Mouse (Mus musculus) midbrain, postnatal 0 days (tissue): ENCODE measurements around the gene Chat. TPM values are rescaled to one million over a fixed set of nuclear protein-coding genes. Genes with fewer than 3 reads are reported as not detected.

Experiments used
- ATAC-seq: fragments of 200-750 bp; cut with Nextera tagmentation; 2 replicates; pipeline ENCODE4 v1.8.0; 2017; ENCODE audit warnings: moderate number of reproducible peaks, mild to moderate bottlenecking, moderate TSS enrichment, moderate library complexity; ENCODE audit not compliant: low FRiP score
- DNase-seq: peaks from one replicate; pipeline ENCODE4 v3.0.0-alpha.2; 2015; ENCODE audit warnings: low spot score
- H3K27ac ChIP-seq: fragments of 300-500 bp; sonication (generic); 2 replicates; pipeline ENCODE4 v1.5.1; 2014; ENCODE audit warnings: low read depth, mild to moderate bottlenecking, low read length, mixed read lengths
- H3K27me3 ChIP-seq: fragments of 300-500 bp; sonication (generic); 2 replicates; pipeline ENCODE4 v1.6.1; 2014; ENCODE audit warnings: low read length, control low read depth, mixed read lengths; ENCODE audit not compliant: insufficient read depth
- H3K36me3 ChIP-seq: fragments of 300-500 bp; sonication (generic); 2 replicates; pipeline ENCODE4 v1.6.1; 2014; ENCODE audit warnings: low read length, control low read depth, mixed read lengths; ENCODE audit not compliant: insufficient read depth
- H3K4me1 ChIP-seq: fragments of 300-500 bp; sonication (generic); 2 replicates; pipeline ENCODE4 v1.6.1; 2014; ENCODE audit warnings: mild to moderate bottlenecking, control low read depth, antibody characterized with exemption, low read length, mixed read lengths; ENCODE audit not compliant: insufficient read depth
- H3K4me2 ChIP-seq: fragments of 300-500 bp; sonication (generic); 2 replicates; pipeline ENCODE4 v1.6.1; 2014; ENCODE audit warnings: low read depth, mild to moderate bottlenecking, low read length, mixed read lengths; ENCODE audit not compliant: poor library complexity, severe bottlenecking
- H3K4me3 ChIP-seq: fragments of 300-500 bp; sonication (generic); 2 replicates; pipeline ENCODE4 v1.5.1; 2014; ENCODE audit warnings: low read depth, mild to moderate bottlenecking, low read length, moderate library complexity
- H3K9ac ChIP-seq: fragments of 300-500 bp; sonication (generic); replicated peaks from 2 replicates; pipeline ENCODE4 v1.6.1; 2014; ENCODE audit warnings: mild to moderate bottlenecking, low read length, moderate library complexity, mixed read lengths; ENCODE audit not compliant: poor library complexity, severe bottlenecking
- H3K9me3 ChIP-seq: fragments of 300-500 bp; sonication (generic); 2 replicates; pipeline ENCODE4 v1.6.1; 2016; ENCODE audit warnings: low read length, control low read depth
- CTCF ChIP-seq: IDR thresholded peaks from 2 replicates; pipeline ENCODE4 v1.5.1; 2016; ENCODE audit warnings: antibody characterized with exemption, mild to moderate bottlenecking
- WGBS: fragments of 180-500 bp; shearing (Covaris S2); extraction: QIAGEN DNeasy Blood & Tissue Kit; methylation state at CpG from one replicate; pipeline ENCODE4 v1.1.7; 2014; 5-methylcytosine and 5-hydroxymethylcytosine counted together
- polyA plus RNA-seq: library from polyadenylated mRNA; unstranded; fragments of >200 nt; fragmentation: Nextera tagmentation; extraction: Ambion mirVana; gene quantifications from 2 replicates; pipeline ENCODE4 v1.2.1, GENCODE M21; 2015
- total RNA-seq: library from RNA; depleted of rRNA; stranded (reverse); fragments of >200 nt; gene quantifications from 2 replicates; pipeline ENCODE4 v1.2.3, GENCODE M21; 2014; rRNA removed

The Chat gene
- total and polyA plus RNA-seq, 2 experiments from 2014 or later = 0.36 to 0.93 TPM

DNA sequence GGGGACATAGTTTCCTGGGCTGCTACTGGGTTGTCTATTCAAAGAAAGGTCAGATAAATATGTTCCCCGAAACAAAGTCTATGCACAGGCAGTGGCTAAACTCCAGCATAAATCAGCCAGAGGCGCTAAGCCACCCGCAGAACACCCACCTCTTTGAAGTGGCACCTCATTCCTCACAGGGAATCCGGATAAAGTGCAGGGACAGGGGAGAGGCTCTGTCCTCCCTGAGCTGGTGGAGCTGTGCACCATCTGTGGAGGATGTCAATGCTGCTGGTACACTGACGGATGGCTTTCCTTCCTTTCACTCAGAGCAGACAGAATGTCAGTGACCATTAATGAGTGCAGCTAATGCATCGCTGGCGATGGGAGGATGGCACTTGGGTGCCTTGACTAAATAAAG lies 84.7 kb downstream of the Chat start:
- no peaks in the 10 kb centered on the region for H3K9me3 ChIP-seq
- DNase-seq (no peak), ATAC-seq (no peak)
- peak overlapping the region; percentile 18; the same call in 1 of the 2 replicates for H3K4me2 ChIP-seq
- H3K27me3 ChIP-seq = no peaks in the 10 kb centered on the region
- H3K27ac ChIP-seq = no peak overlapping the region
- WGBS = 37% methylated on average over 7 of the region's 7 CpGs
- no peak overlapping the region for H3K9ac ChIP-seq
- H3K4me3 ChIP-seq = no peak overlapping the region; the same call in 1 of the 2 replicates
- no peak for TF ChIP-seq CTCF
- H3K36me3 ChIP-seq = no peaks in the 10 kb centered on the region
- no peaks in the 10 kb centered on the region for H3K4me1 ChIP-seq

DNA sequence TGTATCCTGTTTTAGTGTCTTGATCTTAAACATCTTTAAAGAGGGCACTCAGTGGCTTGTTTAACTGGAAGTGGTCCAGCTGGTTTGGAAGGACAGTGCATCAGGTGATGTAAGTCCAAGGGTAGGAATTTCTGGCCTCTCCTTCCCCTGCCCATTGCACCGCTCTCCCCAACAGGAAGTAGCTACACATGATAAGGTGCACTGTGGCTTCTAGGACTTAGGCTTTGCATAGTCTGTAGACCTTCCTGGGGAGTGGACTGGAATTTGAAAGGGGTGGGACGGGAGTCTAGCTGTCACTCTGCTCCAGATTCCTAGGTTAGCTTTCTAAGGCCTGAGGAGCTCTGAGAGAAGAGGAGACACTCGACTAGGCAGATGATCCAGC lies 85.7 kb downstream of the Chat start:
- no peaks in the 10 kb centered on the region for H3K27me3 ChIP-seq
- 65% methylated on average over 3 of the region's 3 CpGs for WGBS
- no peak for TF ChIP-seq CTCF

DNA sequence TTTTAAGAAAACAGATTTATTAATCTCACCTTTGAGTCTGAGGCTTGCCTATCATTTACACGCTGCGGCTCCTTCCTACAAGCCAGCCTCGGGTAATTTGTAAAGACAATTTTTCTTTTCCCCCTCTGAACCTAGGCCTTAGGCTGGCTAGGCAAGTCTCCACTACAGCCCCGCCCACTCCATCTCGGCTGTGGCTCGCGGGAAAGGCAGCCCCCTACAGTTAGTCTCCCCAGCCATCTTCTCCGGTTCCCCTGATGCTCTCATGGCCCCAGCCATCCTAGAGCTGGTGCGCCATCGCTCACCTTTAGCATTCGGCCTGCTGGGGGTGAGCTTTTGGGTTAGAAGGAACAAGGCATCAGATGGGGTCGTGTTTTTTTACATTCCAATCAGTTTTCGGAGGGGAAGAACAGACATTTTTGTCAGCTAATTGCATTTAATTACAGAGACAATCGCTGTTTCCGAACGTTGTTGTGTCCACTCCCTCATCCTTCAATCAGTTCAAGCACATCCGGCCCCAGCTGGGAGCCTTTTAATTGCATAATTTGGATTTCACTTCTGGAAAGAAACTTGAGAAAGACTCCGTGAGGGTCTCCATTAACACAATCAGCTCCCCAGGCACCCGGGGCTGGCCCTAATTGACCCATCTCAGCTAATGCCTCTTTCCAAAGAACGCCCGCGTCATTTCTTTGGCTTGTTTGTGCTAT lies 86.2 kb downstream of the Chat start:
- ATAC-seq (no peak), DNase-seq (no peak)
- H3K27ac ChIP-seq = no peak overlapping the region
- H3K4me1 ChIP-seq = no peaks in the 10 kb centered on the region
- no peak overlapping the region for H3K4me2 ChIP-seq
- H3K36me3 ChIP-seq = no peaks in the 10 kb centered on the region
- no peak for TF ChIP-seq CTCF
- H3K9ac ChIP-seq = no peak overlapping the region
- H3K4me3 ChIP-seq = no peak overlapping the region
- no peaks in the 10 kb centered on the region for H3K9me3 ChIP-seq
- WGBS = 17% methylated on average over 22 of the region's 22 CpGs
- no peaks in the 10 kb centered on the region for H3K27me3 ChIP-seq

More for the DNA sequence above, 85.7 kb downstream of the Chat start:
- Histone ChIP-seq H3K4me2 (no peak overlapping the region), H3K9ac (no peak overlapping the region), H3K27ac (no peak overlapping the region), H3K4me1 (no peaks in the 10 kb centered on the region), H3K36me3 (no peaks in the 10 kb centered on the region), H3K4me3 (no peak overlapping the region), H3K9me3 (no peaks in the 10 kb centered on the region)
- ATAC-seq (no peak), DNase-seq (no peak)

DNA sequence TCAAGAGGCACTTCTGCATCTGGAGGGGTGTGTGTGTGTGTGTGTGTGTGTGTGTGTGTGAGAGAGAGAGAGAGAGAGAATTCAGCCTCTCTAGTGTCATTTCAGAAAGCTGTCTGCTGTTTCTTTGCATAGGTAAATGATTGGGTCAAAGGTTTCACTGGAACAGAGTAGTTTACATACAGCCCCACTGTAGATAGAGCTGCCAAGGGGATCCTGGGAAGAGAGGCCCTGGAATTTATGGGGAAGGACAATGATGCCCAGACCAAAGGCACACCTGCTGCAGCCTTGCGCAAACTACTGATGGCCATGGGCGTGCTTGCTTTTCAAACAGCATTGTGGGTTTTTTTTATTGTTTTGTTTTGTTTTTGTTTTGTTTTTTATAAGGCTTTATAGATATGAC lies 93.3 kb downstream of the Chat start:
- no peak for ATAC-seq
- no peak for TF ChIP-seq CTCF
- Histone ChIP-seq H3K9me3 (no peaks in the 10 kb centered on the region), H3K27me3 (no peaks in the 10 kb centered on the region), H3K9ac (no peak overlapping the region), H3K4me2 (no peak overlapping the region), H3K36me3 (no peaks in the 10 kb centered on the region), H3K4me3 (no peak overlapping the region), H3K4me1 (no peaks in the 10 kb centered on the region), H3K27ac (no peak overlapping the region)
- 86% methylated on average over 2 of the region's 2 CpGs for WGBS
- no peak for DNase-seq

DNA sequence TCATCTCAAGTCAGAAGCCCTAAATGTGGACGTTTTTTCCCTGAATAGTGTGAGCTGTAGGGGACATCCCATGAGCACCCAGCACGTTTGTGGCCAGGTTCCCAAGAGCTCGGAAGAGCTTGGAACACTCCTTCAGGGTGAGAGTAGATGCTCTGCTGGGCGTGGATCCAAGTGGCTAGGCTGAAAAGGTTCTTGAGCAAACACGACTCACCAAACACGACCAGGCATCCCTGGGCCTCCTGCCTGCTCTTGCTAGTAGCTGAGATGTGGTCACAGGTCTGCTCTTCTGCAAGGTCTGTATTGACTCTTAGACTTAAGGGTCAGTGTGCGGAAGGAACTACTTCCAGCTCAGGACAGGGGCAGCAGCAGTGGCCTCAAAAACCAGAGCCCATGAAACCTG lies 96.0 kb downstream of the Chat start:
- H3K36me3 ChIP-seq = no peaks in the 10 kb centered on the region
- H3K4me3 ChIP-seq = no peak overlapping the region
- no peaks in the 10 kb centered on the region for H3K9me3 ChIP-seq
- H3K4me2 ChIP-seq = no peak overlapping the region
- H3K9ac ChIP-seq = no peak overlapping the region
- no peak overlapping the region for H3K27ac ChIP-seq
- no peaks in the 10 kb centered on the region for H3K27me3 ChIP-seq
- WGBS = 77% methylated on average over 7 of the region's 7 CpGs
- ATAC-seq = no peak
- no peak for DNase-seq
- no peak for TF ChIP-seq CTCF
- no peaks in the 10 kb centered on the region for H3K4me1 ChIP-seq

DNA sequence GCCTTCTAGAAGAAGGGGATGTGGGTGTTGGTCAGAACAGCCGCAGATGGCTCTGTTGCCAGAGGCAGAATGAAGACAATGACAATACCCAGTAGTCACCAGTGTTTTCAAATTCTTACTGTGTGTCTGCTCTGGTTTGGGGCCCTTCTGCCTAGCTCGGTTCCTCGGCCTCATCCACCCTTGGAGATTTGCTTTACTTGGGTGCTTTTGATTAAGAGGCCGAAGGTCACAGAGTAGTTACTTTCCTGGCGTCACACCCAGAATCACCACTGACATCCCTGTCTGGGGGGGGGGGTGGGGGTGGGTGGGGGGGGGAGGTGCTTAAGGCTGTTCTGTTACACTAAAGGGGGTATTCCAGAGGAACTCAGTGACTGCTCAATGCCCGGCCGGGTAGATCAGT lies 101.4 kb downstream of the Chat start:
- no peak overlapping the region for H3K9ac ChIP-seq
- no peaks in the 10 kb centered on the region for H3K36me3 ChIP-seq
- no peak overlapping the region for H3K4me3 ChIP-seq
- DNase-seq = no peak
- H3K4me1 ChIP-seq = no peaks in the 10 kb centered on the region
- no peak overlapping the region for H3K4me2 ChIP-seq
- no peak for TF ChIP-seq CTCF
- H3K27ac ChIP-seq = no peak overlapping the region
- ATAC-seq = no peak
- 55% methylated on average over 7 of the region's 7 CpGs for WGBS
- H3K9me3 ChIP-seq = no peaks in the 10 kb centered on the region
- no peaks in the 10 kb centered on the region for H3K27me3 ChIP-seq

Other genes starting within 250 kb of the Chat start
- gene Ogdhl, start 144.0 kb downstream of the Chat start, total RNA-seq = 36.4 and 38.6 TPM in 2 replicates
- 25.5 and 25.8 TPM in 2 replicates for gene Ogdhl, start 144.0 kb downstream of the Chat start, polyA plus RNA-seq
- gene 1700024G13Rik, start 77.6 kb downstream of the Chat start, total RNA-seq = 1.8 TPM in 1 of 2 replicates, not detected in the other
- 0.67 and 0.68 TPM in 2 replicates for gene 1700024G13Rik, start 77.6 kb downstream of the Chat start, polyA plus RNA-seq
- 4.1 and 7.5 TPM in 2 replicates for gene Slc18a3, start 1.1 kb downstream of the Chat start, total RNA-seq
- gene Slc18a3, start 1.1 kb downstream of the Chat start, polyA plus RNA-seq = 3.9 and 5.5 TPM in 2 replicates
- gene Ercc6, start 47.5 kb upstream of the Chat start, total RNA-seq = 9.9 and 17.6 TPM in 2 replicates
- gene Ercc6, start 47.5 kb upstream of the Chat start, polyA plus RNA-seq = 16.8 and 18.5 TPM in 2 replicates
- 1.8 and 3.8 TPM in 2 replicates for gene Prrxl1, start 133.4 kb upstream of the Chat start, total RNA-seq
- gene Prrxl1, start 133.4 kb upstream of the Chat start, polyA plus RNA-seq = 0.60 and 0.79 TPM in 2 replicates
- 0.05 and 0.33 TPM in 2 replicates for gene 3425401B19Rik, start 219.3 kb upstream of the Chat start, total RNA-seq
- gene 3425401B19Rik, start 219.3 kb upstream of the Chat start, polyA plus RNA-seq = 0.04 and 0.17 TPM in 2 replicates